Mouse (Mus musculus) ES-E14 (cell line): ENCODE data around the gene 4930415O20Rik. TPM values are rescaled to one million over a fixed set of nuclear protein-coding genes. Genes with fewer than 3 reads are reported as not detected.

Experiments used
- DNase-seq: peaks from one replicate; pipeline ENCODE4 v3.0.0-alpha.2; 2013; ENCODE audit warnings: low read depth, low spot score
- H3K27ac ChIP-seq: 2 replicates; pipeline ENCODE4 v1.5.1; 2012; ENCODE audit warnings: low read depth, mild to moderate bottlenecking, low read length, moderate library complexity, mixed read lengths; ENCODE audit not compliant: poor library complexity, insufficient read depth, severe bottlenecking
- H3K36me3 ChIP-seq: 2 replicates; pipeline ENCODE4 v1.6.1; 2012; ENCODE audit warnings: mild to moderate bottlenecking, low read length, moderate library complexity, mixed read lengths; ENCODE audit not compliant: control insufficient read depth, poor library complexity, insufficient read depth, severe bottlenecking
- H3K4me1 ChIP-seq, 2 experiments: fragments of 150-350 bp in 1 of 2; sonication (generic) in 1 of 2; 2 replicates each; pipeline ENCODE4 v1.6.1; 2012; ENCODE audit warnings: low read length in 2 of 2, mild to moderate bottlenecking in 1 of 2, mixed read lengths in 1 of 2; ENCODE audit not compliant: control insufficient read depth in 2 of 2, insufficient read depth in 2 of 2, poor library complexity in 1 of 2
- H3K4me3 ChIP-seq, 2 experiments: fragments of 150-350 bp in 1 of 2; sonication (generic) in 1 of 2; 2 replicates each; pipeline ENCODE4 v1.5.1; 2012; ENCODE audit warnings: low read length in 2 of 2, low read depth in 1 of 2, mild to moderate bottlenecking in 1 of 2, mixed read lengths in 1 of 2; ENCODE audit not compliant: insufficient read depth in 1 of 2, poor library complexity in 1 of 2, severe bottlenecking in 1 of 2
- H3K9ac ChIP-seq: 2 replicates; pipeline ENCODE4 v1.6.1; 2012; ENCODE audit warnings: low read depth, mild to moderate bottlenecking, low read length, mixed read lengths; ENCODE audit not compliant: poor library complexity, insufficient read depth, severe bottlenecking
- H3K9me3 ChIP-seq: fragments of 150-350 bp; sonication (generic); 2 replicates; pipeline ENCODE4 v1.6.1; 2012; ENCODE audit warnings: low read depth, mild to moderate bottlenecking, low read length; ENCODE audit not compliant: control insufficient read depth, insufficient read depth
- CHD2 ChIP-seq: IDR thresholded peaks from 2 replicates; pipeline ENCODE4 v1.6.1; 2014; ENCODE audit warnings: mild to moderate bottlenecking, low read depth, low read length, inconsistent platforms
- HCFC1 ChIP-seq: IDR thresholded peaks from 2 replicates; pipeline ENCODE4 v1.6.1; 2012; ENCODE audit warnings: low read length, inconsistent platforms, borderline replicate concordance; ENCODE audit not compliant: insufficient read depth
- MAFK ChIP-seq: IDR thresholded peaks from 2 replicates; pipeline ENCODE4 v1.6.1; 2014; ENCODE audit warnings: mild to moderate bottlenecking, low read depth, low read length, inconsistent platforms; ENCODE audit not compliant: insufficient read depth
- ZC3H11A ChIP-seq: IDR thresholded peaks from 2 replicates; pipeline ENCODE4 v1.6.1; 2012; ENCODE audit warnings: low read depth, mild to moderate bottlenecking, inconsistent platforms, low read length, borderline replicate concordance
- ZNF384 ChIP-seq: IDR thresholded peaks from 2 replicates; pipeline ENCODE4 v1.6.1; 2012; ENCODE audit warnings: low read depth, low read length, inconsistent platforms
- in situ Hi-C, 2 experiments: fragments of 600-800 bp; cut with MboI; formaldehyde crosslinking; loops; one replicate each; pipeline ENCODE4 v1.15.1; 2025; ENCODE audit warnings: low sequenced_read_pairs in 2 of 2, inconsistent platforms in 1 of 2; ENCODE audit not compliant: unreplicated experiment in 2 of 2
- total RNA-seq: library from RNA; depleted of rRNA; stranded (reverse); fragments of 300-350 nt; gene quantifications from 2 replicates; pipeline ENCODE4 v1.2.3, GENCODE M21; 2012

The 4930415O20Rik gene
- total RNA-seq, 1 experiment: not detected

DNA sequence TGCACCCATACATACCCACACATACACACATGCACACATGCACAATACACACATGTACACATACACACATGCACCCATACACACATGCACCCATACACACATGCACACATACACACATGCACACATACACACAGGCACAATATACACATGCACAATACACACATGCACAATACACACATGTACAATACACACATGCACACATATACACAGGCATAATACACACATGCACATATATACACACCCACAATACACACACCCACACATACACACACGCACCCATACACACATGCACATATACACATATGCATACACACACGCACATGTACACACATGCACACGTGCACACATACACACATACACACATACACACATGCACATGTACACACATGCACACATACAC lies 41.4 kb downstream of the 4930415O20Rik start:
- Histone ChIP-seq H3K4me3 (no peak overlapping the region), H3K4me1 (peaks cover 0 to 5% of the 10 kb centered on the region in 2 experiments; a peak in 1 of 4 replicates), H3K9me3 (no peaks in the 10 kb centered on the region), H3K27ac (no peak overlapping the region), H3K36me3 (no peaks in the 10 kb centered on the region), H3K9ac (no peak overlapping the region)
- in situ Hi-C loops: no loop called here
- DNase-seq: no peak
- no peak for TF ChIP-seq ZNF384
- no peak for TF ChIP-seq CHD2
- no peak for TF ChIP-seq ZC3H11A
- no peak for TF ChIP-seq MAFK
- TF ChIP-seq HCFC1: no peak

DNA sequence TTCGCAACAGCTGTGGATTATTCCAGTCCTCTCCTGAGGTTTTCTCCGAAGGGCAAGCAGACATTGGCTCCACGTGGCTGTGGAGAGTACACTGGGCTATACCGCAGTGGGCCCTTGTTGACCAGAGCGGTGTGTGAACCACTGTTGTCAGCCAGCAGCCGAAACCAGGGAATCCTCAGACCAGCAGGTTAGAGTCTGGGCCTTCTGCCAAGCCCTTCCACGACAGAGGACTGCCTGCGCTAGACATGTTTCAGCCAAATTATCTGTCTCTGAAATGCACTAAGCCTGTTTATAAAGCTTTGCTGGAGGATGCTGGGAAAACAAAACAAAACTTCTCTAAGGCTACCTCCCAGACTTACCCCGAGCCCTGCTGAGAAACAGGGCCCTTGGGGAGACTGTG lies 43.7 kb downstream of the 4930415O20Rik start:
- Histone ChIP-seq H3K36me3 (no peaks in the 10 kb centered on the region), H3K27ac (no peak overlapping the region), H3K9me3 (no peaks in the 10 kb centered on the region), H3K4me3 (no peak overlapping the region), H3K4me1 (peaks cover 0 to 5% of the 10 kb centered on the region in 2 experiments; a peak in 1 of 4 replicates), H3K9ac (no peak overlapping the region)
- in situ Hi-C loops: no loop called here
- DNase-seq: no peak
- TF ChIP-seq MAFK (no peak), CHD2 (no peak), ZC3H11A (no peak), ZNF384 (no peak)

DNA sequence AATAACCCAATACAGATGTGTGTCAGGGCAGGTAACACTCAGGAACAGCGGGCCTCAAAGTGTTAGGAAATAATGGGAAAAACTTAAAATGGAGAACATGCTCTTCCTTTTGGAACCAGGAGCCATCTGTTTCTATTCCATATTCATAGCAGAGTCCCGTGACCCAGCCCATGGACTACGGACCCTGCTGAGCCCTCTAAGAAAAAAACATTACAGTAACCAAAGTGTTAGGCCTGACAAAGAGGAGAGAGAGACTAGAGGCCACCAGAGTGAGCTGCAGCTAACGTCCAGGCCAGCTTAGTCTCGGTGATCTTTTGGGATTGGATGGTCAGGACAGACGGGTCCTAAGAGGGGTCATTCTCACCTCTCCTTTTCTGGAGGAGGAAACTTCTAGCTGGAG lies 44.2 kb downstream of the 4930415O20Rik start:
- H3K9ac ChIP-seq: no peak overlapping the region
- no peaks in the 10 kb centered on the region for H3K9me3 ChIP-seq
- DNase-seq: no peak
- H3K4me3 ChIP-seq: no peak overlapping the region
- no peaks in the 10 kb centered on the region for H3K36me3 ChIP-seq
- H3K4me1 ChIP-seq: peaks cover 0 to 5% of the 10 kb centered on the region in 2 experiments; a peak in 1 of 4 replicates
- H3K27ac ChIP-seq: no peak overlapping the region
- TF ChIP-seq ZC3H11A (no peak), CHD2 (no peak), MAFK (no peak), ZNF384 (no peak), HCFC1 (no peak)
- in situ Hi-C loops: loop anchor here in 1 of 2 experiments (5.0 kb wide), 1 partner anchor 38 kb away; no protein-coding TSS in a partner anchor

DNA sequence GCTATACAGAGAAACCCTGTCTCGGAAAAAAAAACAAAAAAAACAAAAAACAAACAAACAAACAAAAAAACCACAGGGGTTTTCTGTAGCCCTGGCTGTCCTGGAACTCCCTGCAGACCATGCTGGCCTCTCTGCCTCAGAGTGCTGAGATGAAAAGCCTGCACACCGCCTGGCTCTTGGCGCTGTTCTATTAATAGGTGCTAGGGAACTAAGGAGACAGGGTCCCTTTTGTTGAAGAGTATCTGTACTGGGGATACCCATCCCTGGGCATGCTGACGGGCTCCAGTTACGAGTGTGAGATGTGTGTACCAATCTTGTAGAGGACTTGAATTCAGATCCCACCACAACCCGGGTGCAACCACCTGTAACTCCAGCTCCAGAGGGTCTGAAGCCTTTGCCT lies 44.9 kb downstream of the 4930415O20Rik start:
- TF ChIP-seq ZC3H11A (no peak), CHD2 (no peak), HCFC1 (no peak), ZNF384 (no peak), MAFK (no peak)
- Histone ChIP-seq H3K9ac (no peak overlapping the region), H3K4me3 (no peak overlapping the region), H3K27ac (no peak overlapping the region), H3K9me3 (no peaks in the 10 kb centered on the region), H3K36me3 (no peaks in the 10 kb centered on the region), H3K4me1 (peaks cover 0 to 3% of the 10 kb centered on the region in 2 experiments; a peak in 1 of 4 replicates)
- in situ Hi-C loops: loop anchor here in 1 of 2 experiments (5.0 kb wide), 1 partner anchor 38 kb away; no protein-coding TSS in a partner anchor
- DNase-seq: no peak
